Mouse (Mus musculus) c-Kit-positive CD71-positive TER-119-positive erythroid progenitor cells, embryonic 14.5 days (primary cell): ENCODE data around the gene Zc3h12b.
"Not testable (repeated sequence)": the region's sequence is repeated elsewhere in the genome, so short reads cannot be mapped to it uniquely, and the experiment has no call there.

Experiments
- DNase-seq: peaks from one replicate; pipeline ENCODE4 v3.0.0-alpha.2; 2013; ENCODE audit warnings: low spot score

The Zc3h12b gene

DNA sequence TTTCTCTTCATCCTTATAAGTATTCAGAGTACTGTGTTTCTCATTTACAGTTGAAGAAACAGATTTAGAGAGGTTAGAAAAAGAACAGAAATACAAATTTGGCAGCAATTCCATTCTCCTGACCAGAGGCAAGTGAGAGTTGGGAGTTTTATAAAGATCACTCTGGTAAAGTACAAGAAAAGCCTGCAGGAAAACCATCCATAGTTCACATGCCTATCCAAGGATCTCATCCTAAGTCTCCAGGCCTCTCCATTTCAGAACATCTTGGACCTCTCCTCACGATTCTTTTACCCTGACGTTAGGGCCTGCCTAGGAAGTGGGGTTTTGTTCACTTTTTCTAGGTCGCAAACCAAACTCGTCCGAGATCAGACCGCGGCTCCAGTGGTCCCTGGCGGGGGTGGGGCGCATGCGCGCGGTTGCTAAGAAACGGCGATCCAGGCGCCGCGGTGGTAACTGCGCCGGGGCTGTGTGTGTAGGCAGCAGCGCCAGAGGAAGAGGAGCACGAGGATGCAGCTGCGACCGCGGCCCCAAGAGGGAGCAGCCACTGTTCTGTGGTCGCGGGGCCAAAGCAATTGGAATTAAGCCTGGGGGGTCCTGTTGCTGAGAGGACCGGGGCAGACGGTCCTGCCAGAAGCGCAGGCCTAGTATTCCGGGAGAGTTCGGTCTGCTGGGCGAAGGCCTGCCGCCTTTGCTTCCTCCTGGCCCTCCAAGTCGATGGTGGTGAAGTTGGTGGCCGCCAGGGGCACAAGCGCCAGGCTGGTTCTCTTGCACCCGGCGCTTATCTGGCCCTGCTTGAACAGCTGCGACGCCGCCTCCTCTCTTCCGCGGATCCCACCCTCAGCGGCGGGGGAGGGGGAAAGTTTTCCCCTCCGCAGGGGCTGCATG, at the start of gene Zc3h12b:
TSS of gene Zc3h12b (plus strand) at position 452 of the 885 bp plus-strand sequence.
- DNase-seq, result peak; percentile 6

DNA sequence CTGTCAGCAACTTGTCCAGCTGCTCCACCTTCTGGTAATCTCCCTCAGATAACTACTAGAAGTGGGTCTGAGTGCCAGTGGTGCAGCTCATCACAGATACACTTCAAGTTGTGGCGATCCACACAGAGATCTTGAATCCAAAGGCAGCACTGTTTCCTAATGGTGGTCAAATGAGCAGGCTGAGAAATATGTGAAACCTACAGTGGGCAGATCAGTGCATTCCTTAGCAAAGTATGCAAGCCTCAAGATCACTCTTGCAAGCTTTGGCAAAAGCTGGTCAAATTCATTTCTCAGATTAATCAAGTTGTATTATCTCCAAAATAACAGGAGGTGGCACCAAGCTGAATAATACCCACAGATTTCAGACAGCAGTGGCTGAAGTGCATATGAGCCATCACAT, 29.3 kb upstream of the Zc3h12b start:
- DNase-seq, result no peak

DNA sequence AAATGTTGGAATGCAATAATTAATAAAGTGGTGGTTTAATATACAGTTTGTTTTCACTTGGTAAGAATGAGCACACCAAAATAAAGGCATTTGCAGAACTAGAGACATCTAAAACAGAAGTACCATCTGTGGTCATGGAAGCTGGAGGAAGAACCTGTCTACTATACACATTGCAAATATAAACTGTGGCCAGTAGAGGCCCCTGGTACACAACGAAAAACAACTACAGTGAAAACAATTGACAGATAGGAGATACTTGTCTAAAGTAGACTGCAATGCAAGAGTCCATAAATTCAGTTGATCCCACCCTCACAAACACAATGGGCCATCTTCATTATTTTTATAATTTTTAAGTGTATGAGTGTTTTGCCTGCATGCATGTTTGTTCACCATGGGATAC, 24.4 kb upstream of the Zc3h12b start:
- DNase-seq, result no peak

DNA sequence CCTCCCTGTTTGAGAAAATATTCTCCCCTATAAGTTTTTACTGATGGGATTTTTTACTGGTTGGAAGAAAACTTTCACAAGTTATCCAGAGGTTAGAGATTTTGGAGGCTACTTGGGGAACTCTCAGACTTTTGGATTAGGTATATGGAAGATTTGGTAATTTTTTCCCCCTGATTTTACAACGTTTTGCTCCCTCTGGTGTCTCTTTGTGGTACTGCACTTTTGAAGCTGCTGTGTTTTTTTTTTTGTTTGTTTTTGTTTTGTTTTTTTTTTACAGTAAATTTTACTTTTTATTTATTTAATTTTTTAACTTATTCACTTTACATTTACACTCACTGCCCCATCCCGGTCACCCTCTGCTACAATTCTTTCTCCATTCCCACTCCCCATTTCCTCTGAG, 26.8 kb downstream of the Zc3h12b start:
- no peak for DNase-seq

DNA sequence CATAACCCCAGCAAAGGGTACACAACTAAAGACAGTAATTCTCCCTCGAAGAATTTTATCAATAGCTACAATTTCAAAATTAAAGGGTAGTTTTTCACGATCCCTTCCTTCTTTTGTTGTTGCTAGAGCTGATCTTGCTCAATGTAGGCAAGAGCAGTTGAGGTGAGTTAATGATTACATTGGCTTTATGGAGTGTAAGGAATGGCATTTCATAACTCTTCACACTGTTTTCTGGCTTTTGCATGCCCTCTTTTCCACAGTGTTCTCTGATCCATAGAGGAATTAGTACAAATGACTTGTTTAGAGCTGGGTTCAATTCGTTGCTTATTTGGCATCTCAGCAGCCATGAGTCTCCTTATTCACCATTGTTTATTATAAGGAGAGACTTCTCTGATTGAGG, 84.4 kb downstream of the Zc3h12b start:
- DNase-seq, result no peak

DNA sequence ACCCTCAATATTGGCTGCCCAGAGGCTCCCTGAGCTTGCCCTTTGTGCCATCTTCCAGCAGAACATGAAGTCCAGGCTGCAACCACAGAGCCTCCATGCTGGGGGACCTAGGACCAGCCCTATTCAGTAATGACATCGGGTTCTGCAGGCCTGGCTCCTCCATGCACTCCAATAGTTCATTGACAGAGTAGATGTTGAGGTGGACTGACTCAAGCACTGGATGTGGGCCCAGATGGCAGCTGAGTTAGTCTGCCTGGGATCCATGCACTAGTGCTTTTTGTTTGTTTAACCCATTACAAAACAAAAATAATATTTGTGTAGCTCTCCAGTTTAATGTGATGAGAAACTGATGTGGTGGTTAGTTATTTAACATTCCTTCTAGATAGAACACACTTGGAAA, 90.3 kb downstream of the Zc3h12b start:
- no peak for DNase-seq

DNA sequence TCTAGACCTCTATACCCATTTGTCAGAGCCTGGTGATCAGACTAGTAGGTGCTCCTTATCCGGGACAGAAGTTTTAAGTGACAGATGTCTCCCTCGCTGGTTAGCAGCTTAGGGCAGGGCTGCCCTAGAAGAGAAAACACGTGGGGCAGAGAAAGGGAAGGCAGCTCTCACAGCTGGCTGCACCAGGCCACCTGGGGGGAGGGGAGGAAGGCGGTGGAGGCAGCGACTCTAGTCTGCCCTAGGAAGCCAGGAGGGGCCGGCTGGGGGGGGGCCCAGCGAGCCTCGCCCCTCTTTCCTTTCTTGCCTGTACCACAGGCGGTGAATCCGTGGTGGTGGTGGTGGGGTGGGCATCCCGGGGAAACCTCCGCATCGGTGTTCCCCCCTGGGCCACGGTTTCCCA, 141.3 kb downstream of the Zc3h12b start:
- no peak for DNase-seq

DNA sequence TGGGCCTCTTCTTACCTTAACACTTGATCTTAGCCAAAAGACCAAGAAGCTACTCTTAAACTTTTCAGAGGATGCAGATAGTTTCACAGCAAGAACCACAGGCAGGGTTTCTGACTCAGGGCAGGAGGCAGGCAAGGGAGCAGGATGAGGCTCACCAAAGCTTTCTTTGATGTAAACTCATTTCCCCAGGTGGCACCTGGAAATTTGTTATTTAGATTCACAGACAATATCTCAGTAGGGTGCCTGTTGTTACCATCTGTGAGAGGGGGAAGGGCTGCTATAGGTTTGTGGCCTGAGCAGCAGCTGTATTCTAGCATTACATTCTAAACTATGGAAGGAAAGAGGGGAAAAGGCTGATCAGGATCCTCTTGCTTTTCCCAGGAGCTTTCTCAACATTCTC, 169.6 kb downstream of the Zc3h12b start:
- DNase-seq, result no peak

DNA sequence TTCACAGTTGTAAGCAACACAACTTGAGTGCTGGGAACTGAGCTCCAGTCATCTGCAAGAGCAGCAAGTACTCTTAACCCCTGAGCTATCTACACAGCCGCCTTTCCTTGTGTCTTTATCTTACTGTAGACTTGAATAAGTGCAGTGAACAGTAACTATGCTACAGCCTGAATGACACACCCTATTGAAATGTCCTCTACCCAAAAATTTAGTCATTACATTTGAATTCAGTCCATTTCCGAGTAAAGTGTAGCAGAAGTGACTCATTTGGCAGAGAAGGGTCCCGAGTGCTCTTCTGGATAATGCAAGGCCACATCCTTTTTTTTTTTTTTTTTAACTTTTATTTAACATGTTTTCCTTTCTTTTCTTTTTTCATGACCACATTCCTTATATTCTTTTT, 191.2 kb downstream of the Zc3h12b start:
- no peak for DNase-seq

DNA sequence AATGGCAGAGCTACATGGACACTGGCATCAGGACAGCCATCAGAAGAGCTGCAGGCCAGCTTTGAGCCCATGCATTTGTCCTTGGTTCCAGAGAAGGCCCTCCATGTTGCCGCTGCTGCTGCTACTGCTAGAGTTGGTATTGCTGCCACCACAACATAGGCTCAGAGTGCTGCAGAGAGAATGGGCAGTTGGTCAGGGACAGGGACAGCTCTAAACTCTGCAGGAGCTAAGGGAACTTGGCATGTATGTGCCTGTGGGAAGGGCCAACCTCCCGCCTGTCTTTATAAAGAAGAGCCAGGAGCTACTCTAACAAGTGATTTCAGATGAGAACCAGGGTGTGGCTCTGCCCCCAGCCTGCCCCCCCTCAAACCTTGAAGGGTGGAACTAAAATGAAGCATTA, 224.0 kb downstream of the Zc3h12b start:
- DNase-seq, result no peak

DNA sequence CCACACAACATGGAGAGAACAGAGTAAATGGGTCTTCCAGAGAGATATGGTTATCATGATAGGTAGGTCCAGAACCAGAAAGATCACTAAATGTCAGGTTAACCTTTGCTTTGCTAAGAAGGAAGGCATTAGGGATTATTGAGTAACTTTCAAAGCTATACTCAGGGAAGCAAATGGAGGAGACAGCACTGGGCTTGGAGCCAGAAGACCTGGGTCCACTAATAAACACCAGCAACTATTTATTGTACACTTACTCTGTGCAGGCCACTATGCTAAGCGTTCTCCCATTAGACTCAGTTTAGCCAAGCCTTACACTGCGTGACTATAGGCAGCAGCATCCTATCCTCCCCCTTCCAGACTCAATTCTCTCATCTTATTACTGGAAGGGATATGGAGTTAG, 234.0 kb downstream of the Zc3h12b start:
- DNase-seq, result no peak

DNA sequence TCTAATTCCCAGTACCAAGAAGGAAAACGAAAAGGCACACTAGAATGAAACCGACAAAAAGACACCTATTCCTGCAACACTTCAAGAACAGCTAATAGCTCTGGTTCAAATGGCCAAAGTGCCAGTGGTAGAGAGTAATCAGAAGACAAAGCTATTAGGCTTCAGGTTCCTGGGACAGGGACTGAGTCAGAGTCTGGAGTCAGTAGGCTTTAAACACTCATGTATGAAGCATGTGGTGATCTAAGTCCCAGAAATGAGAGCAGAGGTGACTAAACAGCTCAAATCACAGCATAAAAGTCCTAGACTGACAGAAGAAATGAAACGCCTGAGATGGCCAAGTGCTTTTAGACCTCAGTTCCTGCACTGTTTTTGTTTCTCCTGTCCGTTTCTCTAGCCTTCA, 236.7 kb downstream of the Zc3h12b start:
- no peak for DNase-seq

DNA sequence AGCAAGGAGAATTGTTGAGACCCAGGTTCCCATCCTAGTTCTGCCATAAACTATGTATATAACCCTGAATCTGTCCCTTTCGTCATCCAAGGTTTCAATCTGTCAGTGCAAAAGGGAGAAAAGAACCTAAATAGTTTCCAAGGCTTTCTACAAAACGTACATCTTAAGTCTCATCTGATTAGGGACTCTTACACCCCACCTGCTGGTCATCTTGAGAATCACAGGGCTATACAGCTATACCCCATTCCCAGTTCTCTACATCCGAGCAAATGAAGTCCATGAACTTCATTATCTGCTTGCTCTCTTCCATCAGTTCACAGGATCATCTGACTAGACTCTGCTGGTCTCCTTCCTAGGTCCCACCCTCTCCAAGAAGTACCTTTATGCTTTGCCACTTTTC, 239.3 kb downstream of the Zc3h12b start:
- DNase-seq, result no peak

DNA sequence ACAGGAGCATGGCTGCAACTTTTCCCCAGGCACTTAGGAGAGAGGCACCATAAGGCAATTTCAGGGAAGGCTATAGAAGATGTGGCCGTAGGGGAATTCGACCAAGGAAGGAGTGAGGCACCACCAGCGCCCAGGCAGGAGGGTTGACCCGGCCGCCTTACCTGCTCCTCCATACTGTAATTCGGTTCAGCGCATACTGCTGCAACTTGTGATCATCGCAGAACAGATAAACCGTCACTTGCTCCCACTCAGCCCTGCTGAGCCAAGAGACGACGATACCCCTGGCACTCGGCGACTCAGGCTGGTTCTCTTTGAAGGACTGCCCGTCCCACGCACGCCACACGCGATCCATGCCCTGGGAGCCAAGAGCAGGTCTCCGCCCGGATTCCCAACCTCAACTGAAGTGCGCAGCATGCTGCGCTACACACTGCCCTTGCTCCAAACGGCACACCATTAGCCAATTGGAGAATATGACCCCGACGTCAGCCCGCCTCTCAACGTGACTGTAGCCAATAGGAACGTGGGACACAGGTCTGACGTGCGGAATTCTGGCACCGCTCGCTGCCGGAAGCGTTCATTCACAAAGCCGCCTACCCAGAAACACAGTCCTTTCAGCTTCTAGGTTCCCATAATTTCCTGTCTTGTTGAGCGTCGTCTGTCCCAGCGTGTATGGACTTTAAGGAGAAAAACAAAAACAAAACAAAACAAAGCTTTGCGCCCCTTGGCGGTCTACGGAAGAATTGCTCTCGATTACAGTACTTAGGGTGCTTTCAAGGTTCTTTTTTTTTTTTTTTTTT, 245.2 kb downstream of the Zc3h12b start, which contains the start of gene Las1l:
TSS of gene Las1l (minus strand) at position 466 of the 797 bp plus-strand sequence.
- DNase-seq, result peak; percentile 87

DNA sequence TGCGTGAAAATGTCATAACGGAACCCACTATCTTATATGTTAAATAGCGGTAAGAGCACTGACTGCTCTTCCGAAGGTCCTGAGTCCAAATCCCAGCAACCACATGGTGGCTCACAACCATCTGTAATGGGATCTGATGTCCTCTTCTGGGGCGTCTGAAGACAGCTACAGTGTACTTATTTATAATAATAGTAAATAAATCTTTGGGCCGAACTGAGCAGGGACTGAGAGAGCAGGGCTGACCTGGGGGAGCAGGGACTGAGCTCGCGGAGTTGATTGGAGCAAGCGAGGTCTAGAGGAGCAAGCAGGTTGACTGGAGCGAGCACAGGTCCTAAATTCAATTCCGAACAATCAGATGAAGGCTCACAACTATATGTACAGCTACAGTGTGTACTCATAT, 246.0 kb downstream of the Zc3h12b start:
- not testable (repeated sequence) for DNase-seq

DNA sequence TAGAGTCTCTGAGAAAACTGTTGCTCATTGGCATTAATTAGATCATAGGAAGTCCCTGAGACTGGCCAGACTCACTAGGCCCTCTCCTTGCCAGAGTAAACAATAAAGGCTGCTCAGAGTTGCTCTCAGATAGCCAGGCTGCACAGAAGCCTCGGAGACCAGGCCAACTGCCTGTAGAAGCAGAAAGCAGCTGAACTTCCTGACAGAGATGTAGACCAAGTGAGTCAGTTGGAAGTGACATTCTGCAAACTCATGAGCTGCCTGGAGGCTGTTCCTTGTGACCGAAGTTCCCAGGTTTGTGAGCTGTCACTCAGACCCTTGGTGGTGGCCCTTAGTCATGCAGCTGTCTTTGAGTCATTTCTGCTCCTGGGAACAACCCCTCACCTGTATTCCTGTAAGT, 251.9 kb downstream of the Zc3h12b start:
- DNase-seq, result no peak

DNA sequence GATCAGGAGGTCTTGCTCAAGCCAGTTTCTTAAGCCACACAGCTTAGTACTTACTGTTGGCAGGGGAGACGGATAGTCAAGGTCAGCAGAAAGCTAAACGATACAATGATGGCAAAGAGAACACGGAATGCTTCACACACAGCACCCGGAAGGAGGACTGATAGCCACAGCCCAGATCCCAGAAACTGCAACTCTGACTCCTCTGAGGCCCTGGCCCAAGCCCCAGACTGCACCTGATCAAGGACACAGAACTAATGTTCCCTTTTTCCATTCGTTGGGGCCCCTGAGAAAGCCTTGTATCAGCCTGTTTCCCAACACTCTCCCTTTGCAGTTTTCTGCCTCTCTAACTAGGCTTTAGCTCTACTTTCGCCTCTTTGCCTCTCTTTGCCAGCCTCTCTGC, 253.6 kb downstream of the Zc3h12b start:
- DNase-seq, result no peak

DNA sequence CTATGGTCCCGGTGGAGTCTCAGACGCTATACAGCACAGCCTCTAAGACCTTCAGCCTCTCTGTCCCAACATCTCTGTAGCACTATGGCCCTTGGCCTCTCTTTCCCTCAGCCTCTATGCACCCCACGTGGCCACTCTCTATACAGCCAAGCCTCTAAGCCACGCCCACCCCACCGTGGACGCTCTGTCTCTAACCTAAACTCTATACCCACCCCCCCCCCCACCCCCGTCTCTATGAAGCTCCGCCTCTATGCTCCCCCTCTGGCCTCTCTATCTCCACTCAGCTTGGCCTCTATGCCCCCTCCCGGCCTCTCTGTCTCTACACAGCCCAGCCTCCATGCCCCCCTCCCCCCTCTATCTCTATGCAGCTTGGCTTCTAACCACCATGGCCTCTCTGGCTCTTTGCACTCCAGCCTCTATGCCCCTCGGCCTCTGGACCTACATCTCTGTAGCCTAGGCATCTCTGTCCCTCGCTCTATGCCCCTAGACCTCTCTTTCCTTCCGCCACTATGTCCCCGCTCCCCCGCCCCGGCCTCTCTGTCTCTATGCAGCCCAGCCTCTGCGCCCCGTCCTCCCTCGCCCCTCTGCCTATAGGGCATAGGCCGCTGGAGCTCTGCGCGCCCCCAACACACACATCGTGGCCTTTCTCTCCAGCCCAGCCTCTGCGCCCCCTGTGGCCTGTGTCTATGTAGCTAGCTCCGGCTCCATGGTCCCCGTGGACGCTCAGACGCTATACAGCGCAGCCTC, 256.5 kb downstream of the Zc3h12b start:
- peak; percentile 66 for DNase-seq

DNA sequence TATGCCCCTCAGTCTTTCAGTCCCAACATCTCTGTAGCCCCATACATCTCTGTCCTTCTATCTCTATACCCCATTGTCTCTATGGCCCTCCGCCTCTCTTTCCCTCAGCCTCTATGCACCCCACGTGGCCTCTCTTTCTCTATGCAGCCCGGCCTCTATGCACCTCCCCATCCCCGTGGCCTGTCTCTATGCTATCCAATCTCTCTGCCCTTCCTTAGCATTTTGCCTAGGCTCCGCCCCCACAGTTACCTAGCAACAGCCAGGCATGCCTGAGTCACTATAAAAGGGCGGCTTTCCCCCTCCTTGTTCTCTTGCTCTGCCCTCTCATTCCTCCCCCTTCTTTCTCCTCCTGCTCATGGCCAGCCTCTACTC, 257.1 kb downstream of the Zc3h12b start:
- peak; percentile 83 for DNase-seq

DNA sequence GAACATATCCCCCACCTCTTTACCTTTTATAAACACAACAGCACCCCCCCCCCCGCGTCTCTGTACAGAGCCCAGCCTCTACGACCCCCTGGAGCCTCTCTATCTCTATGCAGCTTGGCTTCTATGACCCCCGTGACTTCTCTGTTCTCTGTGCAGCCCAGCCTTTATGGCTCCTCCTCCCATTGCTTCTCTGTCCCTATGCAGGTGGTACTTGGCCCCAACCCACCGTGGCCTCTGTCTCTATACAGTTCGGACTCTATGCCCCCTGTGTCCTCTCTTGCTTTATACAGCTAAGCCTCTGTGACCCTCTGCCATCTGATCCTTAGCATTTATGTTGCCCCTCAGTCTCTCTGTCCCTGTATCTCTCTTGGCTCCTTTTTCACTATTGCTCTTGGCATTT, 257.6 kb downstream of the Zc3h12b start:
- DNase-seq, result no peak

DNA sequence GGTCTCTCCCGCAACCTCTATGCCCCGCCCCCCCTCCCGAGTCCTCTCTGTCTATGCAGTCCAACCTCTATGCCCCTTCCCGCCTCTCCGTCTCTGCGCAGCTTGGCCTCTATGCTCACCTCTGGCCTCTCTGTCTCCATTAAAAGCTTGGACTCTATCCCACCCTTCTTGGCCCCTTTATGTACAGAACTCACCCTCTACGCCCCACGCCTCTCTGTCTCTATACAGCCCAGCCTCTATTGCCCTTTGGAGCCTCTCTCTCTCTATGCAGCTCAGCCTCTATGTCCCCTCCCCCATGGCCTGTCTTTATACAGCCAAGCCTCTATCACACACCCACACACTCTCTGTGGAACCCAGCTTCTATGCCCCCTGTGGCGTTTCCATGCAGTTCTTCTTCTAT, 258.5 kb downstream of the Zc3h12b start:
- no peak for DNase-seq
